Mouse (Mus musculus) limb, embryonic 10.5 days (tissue): ENCODE measurements around the gene Unk. TPM values are rescaled to one million over a fixed set of nuclear protein-coding genes. Genes with fewer than 3 reads are reported as not detected.

Source experiments
- DNase-seq: peaks from one replicate; pipeline ENCODE4 v3.0.0-alpha.2; 2017; ENCODE audit warnings: low spot score
- H3K27ac ChIP-seq: fragments of 300-500 bp; sonication (generic); 2 replicates; pipeline ENCODE4 v1.5.1; 2016; ENCODE audit warnings: mild to moderate bottlenecking
- H3K27me3 ChIP-seq: fragments of 300-500 bp; sonication (generic); 2 replicates; pipeline ENCODE4 v1.6.1; 2016; ENCODE audit warnings: low read depth, mild to moderate bottlenecking; ENCODE audit not compliant: poor library complexity, severe bottlenecking
- H3K36me3 ChIP-seq: fragments of 300-500 bp; sonication (generic); 2 replicates; pipeline ENCODE4 v1.6.1; 2016; ENCODE audit warnings: mild to moderate bottlenecking, moderate library complexity
- H3K4me1 ChIP-seq: fragments of 300-500 bp; sonication (generic); 2 replicates; pipeline ENCODE4 v1.6.1; 2016
- H3K4me3 ChIP-seq: fragments of 300-500 bp; sonication (generic); 2 replicates; pipeline ENCODE4 v1.5.1; 2016; ENCODE audit warnings: mild to moderate bottlenecking, moderate library complexity
- H3K9me3 ChIP-seq: fragments of 300-500 bp; sonication (generic); replicated peaks from 2 replicates; pipeline ENCODE4 v1.6.1; 2016; ENCODE audit warnings: mild to moderate bottlenecking
- WGBS: fragments of 180-500 bp; shearing (Covaris S2); methylation state at CpG from one replicate; pipeline ENCODE4 v1.1.7; 2016; 5-methylcytosine and 5-hydroxymethylcytosine counted together
- polyA plus RNA-seq: library from polyadenylated mRNA; unstranded; fragments of >200 nt; fragmentation: Nextera tagmentation; extraction: Ambion mirVana; gene quantifications from 2 replicates; pipeline ENCODE4 v1.2.1, GENCODE M21; 2016

Gene Unk
- polyA plus RNA-seq, 1 experiment from 2014 or later: 53.2 TPM

DNA sequence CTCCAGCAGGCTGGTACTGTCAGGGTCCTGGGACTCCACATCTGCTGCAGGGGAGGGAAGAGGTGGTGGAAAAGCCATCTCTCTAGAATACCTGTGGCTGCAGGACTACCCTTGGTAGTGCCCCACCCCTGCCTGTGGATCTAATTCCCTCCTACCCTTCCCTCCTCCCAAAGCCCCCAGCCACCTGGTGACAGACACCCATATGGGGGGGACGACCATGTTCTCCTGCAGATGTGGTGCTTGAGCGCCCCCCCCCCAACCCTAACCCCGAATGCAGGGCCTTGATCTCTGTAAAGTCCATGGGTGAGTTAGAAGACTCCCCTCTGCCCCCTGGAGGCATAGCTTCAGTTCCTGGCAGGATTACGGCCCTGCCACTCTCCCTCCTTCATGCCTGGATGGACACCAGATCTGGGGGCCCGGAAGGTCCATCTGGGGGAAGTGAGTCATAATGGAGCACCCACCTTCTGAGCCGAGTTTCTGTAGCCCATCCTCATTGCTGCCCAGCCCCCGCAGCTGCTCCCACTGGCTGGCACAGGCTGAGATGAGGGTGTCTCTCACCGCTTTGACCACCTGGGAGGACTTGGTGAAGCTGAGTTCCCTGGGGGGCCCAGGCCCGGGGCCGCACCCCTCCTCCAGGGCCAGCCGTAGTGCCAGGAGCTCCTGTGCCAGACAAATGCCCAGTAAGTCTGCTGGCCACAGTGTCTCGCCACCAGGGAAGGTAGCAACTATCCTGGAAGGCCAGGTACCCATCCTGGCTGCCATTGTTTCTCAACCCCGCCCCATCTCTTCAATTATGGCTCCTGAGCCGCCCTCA is 77.0 kb downstream of the Unk start:
- Histone ChIP-seq H3K27ac (0 out of 2 replicates have a peak overlapping the region, but pooled peaks have one; percentile 44), H3K4me1 (peaks cover 67% of the 10 kb centered on the region), H3K4me3 (peak overlapping the region; percentile 31), H3K9me3 (no peaks in the 10 kb centered on the region), H3K27me3 (peaks cover 74% of the 10 kb centered on the region), H3K36me3 (no peaks in the 10 kb centered on the region)
- 21% methylated on average over 14 of the region's 14 CpGs for WGBS
- DNase-seq: no peak

DNA sequence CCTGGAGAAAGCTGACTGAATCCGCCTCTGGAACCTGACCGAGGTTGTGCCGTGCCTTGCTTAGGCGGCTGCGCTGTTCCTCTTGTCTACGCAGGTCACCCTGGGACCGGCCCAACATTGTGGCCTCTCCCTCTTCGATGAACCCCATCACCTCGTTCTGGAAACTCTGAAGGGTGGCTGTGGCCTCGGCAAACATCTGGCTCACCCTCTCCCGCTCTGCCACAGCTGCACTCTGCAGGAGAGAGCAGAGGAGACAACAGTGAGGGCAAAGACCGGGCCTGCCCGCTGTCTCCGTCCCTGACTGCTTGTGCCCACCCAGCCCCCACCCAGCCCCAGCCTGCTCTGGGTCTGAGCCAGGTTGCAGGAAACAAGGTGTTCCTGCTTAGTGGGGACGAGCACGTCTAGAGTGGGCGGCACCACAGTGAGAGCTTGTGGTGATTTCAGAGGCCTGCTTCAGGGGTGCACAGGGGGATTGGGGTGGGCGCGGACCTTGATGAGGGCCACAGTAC is 77.7 kb downstream of the Unk start:
- 9% methylated on average over 19 of the region's 19 CpGs for WGBS
- H3K27ac ChIP-seq: peak overlapping the region; percentile 44; the same call in 1 of the 2 replicates
- H3K36me3 ChIP-seq: no peaks in the 10 kb centered on the region
- H3K27me3 ChIP-seq: peaks cover 81% of the 10 kb centered on the region
- no peak for DNase-seq
- no peaks in the 10 kb centered on the region for H3K9me3 ChIP-seq
- peaks cover 65% of the 10 kb centered on the region for H3K4me1 ChIP-seq
- peak overlapping the region; percentile 31 for H3K4me3 ChIP-seq

DNA sequence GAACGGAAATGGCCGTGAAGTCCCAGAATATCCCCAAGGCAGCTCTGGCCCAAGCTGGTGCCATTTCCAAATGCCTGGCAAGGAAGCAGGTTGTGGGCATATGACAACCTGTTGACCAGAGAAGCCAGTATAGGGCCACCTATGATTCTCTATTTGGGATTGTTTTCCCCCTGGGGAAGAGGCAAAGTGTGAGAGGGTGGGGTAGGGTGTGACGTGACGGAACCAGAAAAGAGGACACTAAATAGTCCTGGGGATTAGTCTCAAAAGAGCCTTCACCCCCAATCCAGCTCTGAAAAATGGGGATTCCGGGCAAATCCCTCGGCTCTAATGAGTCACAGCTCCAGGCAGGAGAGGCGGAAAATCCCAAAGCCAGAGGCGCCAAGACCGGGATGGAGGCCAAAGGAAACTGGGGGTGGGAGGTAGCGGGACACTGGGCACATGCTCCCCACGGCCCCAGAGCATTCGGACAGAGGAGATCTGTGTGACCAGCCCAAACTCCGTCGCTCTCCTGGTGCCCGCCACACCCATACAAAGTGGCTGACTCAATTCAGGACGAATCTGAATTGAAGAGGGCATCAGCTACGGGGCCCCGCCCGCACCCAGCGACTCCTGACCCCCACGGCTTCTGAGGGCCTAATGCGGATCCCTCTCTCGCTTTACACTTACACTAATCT is 78.5 kb downstream of the Unk start:
- WGBS: 6% methylated on average over 23 of the region's 23 CpGs
- H3K9me3 ChIP-seq: no peaks in the 10 kb centered on the region
- H3K4me1 ChIP-seq: peaks cover 59% of the 10 kb centered on the region
- H3K4me3 ChIP-seq: peak overlapping the region; percentile 48; the same call in 1 of the 2 replicates
- DNase-seq: no peak
- no peak overlapping the region for H3K27ac ChIP-seq
- H3K27me3 ChIP-seq: peaks cover 84% of the 10 kb centered on the region
- H3K36me3 ChIP-seq: no peaks in the 10 kb centered on the region

DNA sequence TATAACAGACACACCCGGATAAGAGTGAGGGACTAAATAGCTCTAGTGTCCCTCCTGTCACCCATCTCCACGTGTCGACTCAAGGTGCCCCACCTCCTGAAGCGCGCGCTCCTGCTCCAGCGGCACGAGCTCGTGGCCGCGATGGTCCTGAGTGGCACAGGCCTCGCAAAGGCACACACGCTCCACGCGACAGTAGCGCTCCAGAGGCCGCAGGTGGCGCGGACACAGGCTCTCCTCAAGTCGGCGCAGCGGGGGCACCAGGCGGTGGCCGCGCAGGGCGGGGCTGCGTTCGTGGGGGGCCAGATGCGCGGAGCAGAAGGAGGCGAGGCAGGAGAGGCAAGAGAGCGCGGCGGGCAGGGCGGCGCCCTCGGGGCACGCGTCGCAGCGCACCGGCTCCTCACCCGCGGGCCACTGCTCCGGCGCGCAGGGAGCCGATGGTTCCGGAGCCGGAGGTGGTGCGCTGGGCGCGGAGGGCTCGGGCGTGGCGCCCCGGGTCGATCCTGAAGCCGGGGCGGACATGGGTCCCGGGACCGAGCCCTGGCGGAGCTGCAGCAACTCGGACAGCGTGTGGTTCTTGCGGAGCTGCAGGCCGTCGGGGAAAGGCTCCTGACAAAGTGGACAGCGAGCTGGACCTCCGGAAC is 79.4 kb downstream of the Unk start:
- peak overlapping the region; percentile 75 for H3K27ac ChIP-seq
- peak overlapping the region; percentile 48 for H3K4me3 ChIP-seq
- DNase-seq: peak; percentile 53
- 3% methylated on average over 70 of the region's 70 CpGs for WGBS
- peaks cover 84% of the 10 kb centered on the region for H3K27me3 ChIP-seq
- no peaks in the 10 kb centered on the region for H3K36me3 ChIP-seq
- no peaks in the 10 kb centered on the region for H3K9me3 ChIP-seq
- peaks cover 50% of the 10 kb centered on the region for H3K4me1 ChIP-seq

DNA sequence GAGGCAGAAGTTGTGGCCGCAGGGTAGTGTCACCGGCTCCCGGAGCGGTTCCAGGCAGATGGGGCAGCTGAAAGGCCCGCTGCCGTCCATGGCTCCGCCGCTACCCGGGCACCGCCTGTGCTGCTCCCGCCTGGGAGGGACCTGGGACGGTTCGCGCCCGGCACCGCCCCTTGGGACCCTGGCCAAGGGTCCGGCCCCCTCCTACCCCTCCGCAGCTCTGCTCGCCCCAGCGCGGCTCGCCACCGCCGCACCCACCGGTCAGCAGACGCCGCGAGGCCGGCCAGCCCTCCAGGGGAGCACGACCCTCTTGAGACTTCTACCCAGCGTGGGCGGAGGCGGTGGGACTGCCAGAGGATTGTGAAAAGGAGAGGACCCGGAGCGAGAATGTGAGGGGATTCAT is 80.0 kb downstream of the Unk start:
- WGBS: 2% methylated on average over 35 of the region's 35 CpGs
- Histone ChIP-seq H3K27ac (peak overlapping the region; percentile 75), H3K9me3 (no peaks in the 10 kb centered on the region), H3K36me3 (no peaks in the 10 kb centered on the region), H3K27me3 (peaks cover 80% of the 10 kb centered on the region), H3K4me3 (peak overlapping the region; percentile 48), H3K4me1 (peaks cover 48% of the 10 kb centered on the region)
- peak; percentile 56 for DNase-seq

DNA sequence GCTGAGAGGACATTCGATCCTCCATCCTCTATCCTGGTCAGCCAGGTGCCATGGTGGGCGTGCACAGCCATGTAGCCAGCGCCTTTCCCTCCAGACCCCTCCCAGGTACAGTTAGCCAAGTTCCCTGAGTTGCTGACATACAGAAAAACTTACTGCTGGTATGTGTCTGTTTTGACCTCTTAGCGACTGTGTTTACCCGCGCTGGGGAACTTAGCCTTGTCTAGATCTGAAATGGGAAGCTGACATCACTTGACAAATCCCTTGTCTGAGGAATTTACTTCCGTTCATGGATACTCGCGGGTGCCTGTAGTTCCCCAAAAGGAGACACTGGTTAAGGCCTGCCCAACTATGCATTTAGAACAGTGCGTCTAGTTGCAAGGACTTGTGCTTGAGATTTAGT is 80.4 kb downstream of the Unk start:
- no peak for DNase-seq
- H3K36me3 ChIP-seq: no peaks in the 10 kb centered on the region
- H3K27me3 ChIP-seq: peaks cover 76% of the 10 kb centered on the region
- peaks cover 48% of the 10 kb centered on the region for H3K4me1 ChIP-seq
- no peak overlapping the region for H3K27ac ChIP-seq
- WGBS: 33% methylated on average over 10 of the region's 10 CpGs
- peak overlapping the region; percentile 48 for H3K4me3 ChIP-seq
- H3K9me3 ChIP-seq: no peaks in the 10 kb centered on the region

Other genes starting within 250 kb of the Unk start
- 18.1 and 18.9 TPM in 2 replicates for gene Caskin2, start 216.7 kb upstream of the Unk start, polyA plus RNA-seq
- 42.5 and 48.8 TPM in 2 replicates for gene Tsen54, start 215.6 kb upstream of the Unk start, polyA plus RNA-seq
- 11.2 and 12.3 TPM in 2 replicates for gene Llgl2, start 206.3 kb upstream of the Unk start, polyA plus RNA-seq
- 0.05 and 0.18 TPM in 2 replicates for gene Myo15b, start 171.9 kb upstream of the Unk start, polyA plus RNA-seq
- 1.7 and 2.0 TPM in 2 replicates for gene Smim5, start 130.4 kb upstream of the Unk start, polyA plus RNA-seq
- 1.0 and 1.1 TPM in 2 replicates for gene Smim6, start 118.3 kb upstream of the Unk start, polyA plus RNA-seq
- gene Sap30bp, start 97.0 kb upstream of the Unk start, polyA plus RNA-seq: 47.9 and 52.2 TPM in 2 replicates
- 30.4 and 34.6 TPM in 2 replicates for gene Recql5, start 96.8 kb upstream of the Unk start, polyA plus RNA-seq
- gene Itgb4, start 55.6 kb upstream of the Unk start, polyA plus RNA-seq: 0.90 and 1.6 TPM in 2 replicates
- gene Galk1, start 17.6 kb upstream of the Unk start, polyA plus RNA-seq: 243 and 283 TPM in 2 replicates
- gene H3f3b, start 2.4 kb upstream of the Unk start, polyA plus RNA-seq: 1,754 and 1,985 TPM in 2 replicates
- gene Unc13d, start 47.6 kb downstream of the Unk start, polyA plus RNA-seq: 2.4 and 3.7 TPM in 2 replicates
- 54.8 and 56.9 TPM in 2 replicates for gene Wbp2, start 56.7 kb downstream of the Unk start, polyA plus RNA-seq
- gene Trim47, start 96.9 kb downstream of the Unk start, polyA plus RNA-seq: 3.2 and 4.9 TPM in 2 replicates
- 1.9 and 2.1 TPM in 2 replicates for gene Trim65, start 100.8 kb downstream of the Unk start, polyA plus RNA-seq
- gene Mrpl38, start 108.5 kb downstream of the Unk start, polyA plus RNA-seq: 116 and 118 TPM in 2 replicates
- 51.7 and 56.8 TPM in 2 replicates for gene Fbf1, start 137.8 kb downstream of the Unk start, polyA plus RNA-seq
- gene Ten1, start 168.5 kb downstream of the Unk start, polyA plus RNA-seq: 61.5 and 65.4 TPM in 2 replicates
- 13.0 and 16.7 TPM in 2 replicates for gene Acox1, start 168.7 kb downstream of the Unk start, polyA plus RNA-seq
- gene Evpl, start 207.8 kb downstream of the Unk start, polyA plus RNA-seq: 1.4 and 1.7 TPM in 2 replicates
- 121 and 123 TPM in 2 replicates for gene Srp68, start 243.9 kb downstream of the Unk start, polyA plus RNA-seq